Mouse (Mus musculus) cerebellum, postnatal 25 days (tissue): ENCODE measurements around the gene Fa2h.
"Not testable (repeated sequence)": the region's sequence is repeated elsewhere in the genome, so short reads cannot be mapped to it uniquely, and the experiment has no call there.

Source experiments
- DNase-seq, 2 experiments: peaks; one replicate each; pipeline ENCODE4 v3.0.0; 2021; ENCODE audit warnings: mixed read lengths in 2 of 2

Gene Fa2h

GRCm38 (mm10) chr8:111357433-111357832, 36.2 kb downstream of the Fa2h start:
- DNase-seq = peak; percentile 79 to 87

- DNase-seq = peak; percentile 28 to 38
Observed at GRCm38 (mm10) chr8:111353497-111353896, 40.1 kb downstream of the Fa2h start.

- no peak for DNase-seq
Observed at GRCm38 (mm10) chr8:111352289-111352688, 41.3 kb downstream of the Fa2h start.

GRCm38 (mm10) chr8:111350577-111350976, 43.0 kb downstream of the Fa2h start:
- no peak for DNase-seq

- peak; percentile 88 to 92 for DNase-seq
Observed at GRCm38 (mm10) chr8:111343225-111343624, 50.4 kb downstream of the Fa2h start.

- no peak for DNase-seq
Observed at GRCm38 (mm10) chr8:111340186-111340585, 53.4 kb downstream of the Fa2h start.

GRCm38 (mm10) chr8:111338370-111339208, 55.0 kb downstream of the Fa2h start:
- no peak for DNase-seq

- peak; percentile 38 to 45 for DNase-seq
Observed at GRCm38 (mm10) chr8:111337890-111338347, 55.7 kb downstream of the Fa2h start, which contains the start of gene Mlkl. Gene Mlkl (minus strand): TSS chr8:111338177.

- DNase-seq = no peak
Observed at GRCm38 (mm10) chr8:111337311-111337889, 56.2 kb downstream of the Fa2h start.

GRCm38 (mm10) chr8:111336692-111337091, 56.9 kb downstream of the Fa2h start:
- DNase-seq = no peak

- DNase-seq = no peak
Observed at GRCm38 (mm10) chr8:111325222-111325790, 68.3 kb downstream of the Fa2h start.

GRCm38 (mm10) chr8:111314729-111315128, 78.9 kb downstream of the Fa2h start:
- DNase-seq = no peak

GRCm38 (mm10) chr8:111313961-111314360, 79.7 kb downstream of the Fa2h start:
- not testable (repeated sequence) for DNase-seq

GRCm38 (mm10) chr8:111312758-111313162, 80.9 kb downstream of the Fa2h start:
- no peak for DNase-seq

- not testable (repeated sequence) for DNase-seq
Observed at GRCm38 (mm10) chr8:111310006-111310405, 83.6 kb downstream of the Fa2h start.

GRCm38 (mm10) chr8:111305031-111305730, 88.4 kb downstream of the Fa2h start:
- DNase-seq = peak in 1 of 2 experiments; percentile 17

- DNase-seq = no peak
Observed at GRCm38 (mm10) chr8:111304359-111304758, 89.3 kb downstream of the Fa2h start.

GRCm38 (mm10) chr8:111303076-111303803, 90.4 kb downstream of the Fa2h start:
- DNase-seq = not testable (repeated sequence)

GRCm38 (mm10) chr8:111300597-111301546, 92.8 kb downstream of the Fa2h start:
- DNase-seq = peak in 1 of 2 experiments; percentile 43

GRCm38 (mm10) chr8:111299821-111300568, 93.6 kb downstream of the Fa2h start, which contains the start of gene Rfwd3:
Gene Rfwd3 (minus strand): TSS chr8:111300222.
- peak; percentile 94 to 96 for DNase-seq
